Mouse (Mus musculus) spleen, postnatal 36 days (tissue): ENCODE measurements around the gene Golga7b.

Experiments
- DNase-seq, 2 experiments: peaks; one replicate each; pipeline ENCODE4 v3.0.0; 2022; ENCODE audit warnings: low spot score in 2 of 2, mixed read lengths in 1 of 2

Gene Golga7b

GRCm38 (mm10) chr19:42247519-42247918 lies at the start of gene Golga7b:
Golga7b (plus strand) TSS chr19:42247574.
- no peak for DNase-seq

- no peak for DNase-seq
These were observed 49.3 kb upstream of the Golga7b start for GRCm38 (mm10) chr19:42198026-42198425.

GRCm38 (mm10) chr19:42201696-42202381 lies 45.5 kb upstream of the Golga7b start, which contains the start of gene Sfrp5:
Sfrp5 (minus strand) TSS chr19:42202252.
- DNase-seq, result no peak

- DNase-seq, result no peak
These were observed 44.9 kb upstream of the Golga7b start for GRCm38 (mm10) chr19:42202467-42202866.

- DNase-seq, result no peak
These were observed 43.1 kb upstream of the Golga7b start for GRCm38 (mm10) chr19:42204306-42204705.

- no peak for DNase-seq
These were observed 42.2 kb upstream of the Golga7b start for GRCm38 (mm10) chr19:42205201-42205600.

- DNase-seq, result no peak
These were observed 37.9 kb upstream of the Golga7b start for GRCm38 (mm10) chr19:42209485-42209884.

GRCm38 (mm10) chr19:42209976-42210375 lies 37.4 kb upstream of the Golga7b start:
- no peak for DNase-seq

GRCm38 (mm10) chr19:42211936-42212335 lies 35.4 kb upstream of the Golga7b start:
- DNase-seq, result no peak

- no peak for DNase-seq
These were observed 32.8 kb upstream of the Golga7b start for GRCm38 (mm10) chr19:42214601-42215000.

- DNase-seq, result no peak
These were observed 30.5 kb upstream of the Golga7b start for GRCm38 (mm10) chr19:42216699-42217373.

- no peak for DNase-seq
These were observed 30.0 kb upstream of the Golga7b start for GRCm38 (mm10) chr19:42217374-42217763.

GRCm38 (mm10) chr19:42226451-42226850 lies 20.9 kb upstream of the Golga7b start:
- DNase-seq, result no peak

- DNase-seq, result no peak
These were observed 17.7 kb upstream of the Golga7b start for GRCm38 (mm10) chr19:42229499-42230287.

GRCm38 (mm10) chr19:42230288-42230568 lies 17.1 kb upstream of the Golga7b start:
- DNase-seq, result no peak

GRCm38 (mm10) chr19:42230986-42231385 lies 16.4 kb upstream of the Golga7b start:
- DNase-seq, result no peak

- DNase-seq, result no peak
These were observed 9.6 kb upstream of the Golga7b start for GRCm38 (mm10) chr19:42237602-42238340.

- DNase-seq, result no peak
These were observed 9.0 kb upstream of the Golga7b start for GRCm38 (mm10) chr19:42238341-42238715.

- no peak for DNase-seq
These were observed 6.5 kb upstream of the Golga7b start for GRCm38 (mm10) chr19:42240881-42241280.

GRCm38 (mm10) chr19:42243401-42243800 lies 4.0 kb upstream of the Golga7b start:
- no peak for DNase-seq

GRCm38 (mm10) chr19:42246626-42247025 lies 748 bp upstream of the Golga7b start:
- DNase-seq, result no peak
